Mouse (Mus musculus): ENCODE data around the gene Olig1. TPM values are rescaled to one million over a fixed set of nuclear protein-coding genes. Genes with fewer than 3 reads are reported as not detected.

The Olig1 gene
- total RNA-seq, 2 experiments from 2014 or later, result not detected

DNA sequence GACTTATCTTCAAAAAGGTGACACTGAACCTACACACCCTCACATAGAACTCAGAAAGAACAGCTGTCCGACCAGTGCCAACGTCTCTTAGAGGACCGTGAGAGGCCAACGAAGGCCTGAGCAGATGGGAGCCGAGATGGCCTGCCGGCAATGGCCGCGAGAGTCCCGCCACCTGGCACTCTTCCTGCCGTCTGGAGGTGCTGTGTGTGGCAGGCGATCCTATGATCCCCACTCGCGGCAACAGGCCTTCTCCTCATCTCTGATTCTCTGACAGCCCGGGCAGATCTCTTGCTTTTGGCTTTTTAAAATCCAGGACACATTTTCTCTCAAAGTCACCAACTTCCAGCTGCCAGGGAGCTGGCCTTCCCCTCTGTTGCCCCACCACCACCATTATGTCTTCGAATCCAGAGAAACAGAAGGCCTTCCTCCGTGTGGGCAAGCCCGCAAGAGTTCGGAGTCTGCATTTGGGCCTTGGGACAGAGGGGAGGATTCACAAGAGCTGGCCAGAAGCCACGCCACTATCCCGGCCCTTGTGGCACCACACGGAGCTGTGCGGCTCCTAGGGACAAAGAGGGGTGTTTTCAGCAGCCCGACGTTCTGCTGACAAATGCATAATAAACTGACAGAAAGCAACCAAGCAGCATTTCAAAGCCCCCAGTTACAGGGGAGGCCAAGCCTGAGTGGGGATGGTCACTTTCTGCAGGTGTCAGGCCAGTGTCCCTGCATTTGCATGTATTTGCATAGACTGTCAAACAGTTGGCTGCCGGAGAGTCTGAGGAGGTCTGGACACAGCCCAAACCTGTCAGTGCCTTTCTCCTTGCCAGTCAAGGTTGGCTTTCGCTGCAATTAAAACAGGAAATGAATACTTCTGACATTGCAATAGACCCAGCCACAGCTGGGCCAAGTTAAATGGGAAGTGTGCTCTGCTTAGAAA, 34.5 kb downstream of the Olig1 start:
- ATAC-seq (ENCODE audit: poor library complexity, severe bottlenecking), result peak; percentile 92

DNA sequence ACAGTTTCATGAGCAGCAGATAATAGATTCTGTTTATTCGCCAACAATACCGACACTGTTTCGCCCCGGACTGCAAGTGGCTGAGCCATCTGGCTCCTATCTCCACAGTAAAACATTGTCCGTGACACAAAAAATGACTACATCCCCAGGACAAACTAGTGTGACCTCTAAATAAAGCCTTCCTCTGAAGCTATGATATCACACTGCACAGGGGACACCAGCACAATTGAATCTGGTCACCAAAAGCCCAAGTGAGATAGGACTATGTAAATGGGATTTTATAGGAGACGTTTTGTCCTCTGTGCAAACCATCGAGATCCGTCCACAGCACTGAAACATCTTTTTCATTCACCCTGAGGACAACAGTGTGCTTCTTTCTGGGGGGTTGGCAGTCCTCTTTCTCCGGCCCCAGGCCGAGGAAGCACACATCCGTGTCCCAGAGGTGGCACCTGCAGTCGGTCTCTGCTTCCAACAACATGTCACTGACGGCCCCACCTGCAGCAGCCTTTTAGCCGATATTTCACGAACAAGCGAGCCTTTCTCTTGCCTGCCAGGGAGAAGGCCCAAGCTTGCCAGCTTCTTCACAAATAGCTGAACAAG, 36.0 kb downstream of the Olig1 start:
- ATAC-seq (ENCODE audit: poor library complexity, severe bottlenecking), result no peak

DNA sequence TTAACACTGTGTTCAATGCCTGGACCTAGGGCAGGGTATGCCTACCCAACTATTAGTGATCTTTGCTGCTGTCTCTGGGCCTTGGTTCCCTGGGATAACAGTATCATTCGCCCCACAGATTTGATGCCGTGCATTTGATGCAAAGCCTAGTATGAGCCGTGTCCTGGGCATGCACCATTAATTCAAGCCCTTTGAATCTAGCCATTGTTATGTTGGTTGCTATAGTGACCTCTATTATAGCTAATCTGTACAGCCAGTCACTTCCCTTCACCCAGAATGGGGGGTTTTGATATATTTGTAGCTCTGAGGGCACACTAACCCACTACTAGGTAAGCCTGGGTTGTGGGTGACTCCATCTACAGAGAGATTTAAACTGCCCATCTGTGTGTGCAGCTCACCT, 40.3 kb downstream of the Olig1 start:
- no peak for ATAC-seq (ENCODE audit: poor library complexity, severe bottlenecking)

DNA sequence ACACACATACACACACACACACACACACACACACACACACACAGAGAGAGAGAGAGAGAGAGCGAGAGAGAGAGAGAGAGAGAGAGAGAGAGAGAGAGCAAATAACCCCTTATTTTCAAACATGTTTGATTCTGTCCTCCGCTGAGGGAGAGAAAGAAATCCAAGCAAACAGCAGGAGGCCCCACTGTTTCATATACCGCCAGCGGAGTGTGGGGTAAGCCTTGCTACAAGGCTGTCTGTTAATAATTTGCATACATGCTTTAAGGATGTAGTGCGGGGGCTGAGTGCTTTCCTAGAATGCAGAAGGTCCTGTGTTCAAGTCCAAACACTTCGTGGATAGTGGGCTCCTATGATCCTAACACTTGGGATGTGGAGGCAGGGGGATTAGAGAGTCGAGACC, 43.3 kb downstream of the Olig1 start:
- no peak for ATAC-seq (ENCODE audit: poor library complexity, severe bottlenecking)

DNA sequence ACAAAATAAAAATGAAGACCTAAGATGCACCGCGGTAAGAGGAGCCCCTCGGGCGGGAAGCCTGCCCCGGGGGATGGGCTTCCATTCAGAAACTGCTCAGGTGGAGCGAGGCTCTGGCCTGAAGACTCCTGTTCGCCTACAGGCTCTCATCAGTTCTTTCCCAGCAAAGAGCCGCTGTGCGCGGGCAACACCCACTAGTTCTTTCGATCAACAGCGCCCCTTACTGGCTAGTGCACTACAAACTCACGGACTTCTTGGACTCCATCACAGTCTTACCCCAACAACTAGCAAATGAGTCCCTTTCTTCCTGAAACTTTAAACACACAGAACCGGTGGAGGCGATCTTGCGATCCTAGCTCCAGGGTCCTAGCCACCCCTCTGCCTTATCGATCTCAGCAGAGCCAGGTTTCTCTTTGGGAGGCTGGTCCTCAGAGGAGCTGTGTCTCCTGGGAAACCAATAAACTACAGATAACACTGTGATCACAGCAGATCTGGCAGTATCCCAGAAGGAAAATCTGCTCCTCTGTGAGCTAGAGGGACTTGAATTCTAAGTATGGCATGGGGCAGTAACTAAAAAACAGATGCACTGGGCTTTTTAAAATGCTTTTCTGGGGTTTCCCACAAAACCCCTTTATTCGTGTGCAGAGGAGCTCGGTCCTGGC, 44.7 kb downstream of the Olig1 start:
- peak; percentile 92 for ATAC-seq (ENCODE audit: poor library complexity, severe bottlenecking)

DNA sequence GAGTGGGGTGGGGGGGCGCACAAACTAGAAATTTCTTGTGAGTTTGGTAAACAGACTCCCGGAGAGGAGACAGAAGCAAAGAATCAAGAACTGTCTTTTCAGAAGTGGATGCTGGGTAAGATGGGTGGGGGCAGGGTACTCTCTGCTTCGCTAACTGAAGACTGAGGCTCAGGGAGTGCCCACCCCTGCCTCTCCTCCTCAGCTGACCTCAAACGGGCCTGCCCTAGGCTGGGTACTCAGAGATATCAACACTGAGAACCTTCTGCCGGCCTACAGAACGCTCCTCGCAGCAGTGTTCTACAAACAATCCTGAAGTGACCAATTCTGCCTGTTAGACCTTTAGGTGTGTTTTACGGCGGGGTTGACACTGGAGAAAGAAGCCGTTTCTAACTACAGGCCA, 50.6 kb downstream of the Olig1 start:
- ATAC-seq (ENCODE audit: poor library complexity, severe bottlenecking), result no peak

DNA sequence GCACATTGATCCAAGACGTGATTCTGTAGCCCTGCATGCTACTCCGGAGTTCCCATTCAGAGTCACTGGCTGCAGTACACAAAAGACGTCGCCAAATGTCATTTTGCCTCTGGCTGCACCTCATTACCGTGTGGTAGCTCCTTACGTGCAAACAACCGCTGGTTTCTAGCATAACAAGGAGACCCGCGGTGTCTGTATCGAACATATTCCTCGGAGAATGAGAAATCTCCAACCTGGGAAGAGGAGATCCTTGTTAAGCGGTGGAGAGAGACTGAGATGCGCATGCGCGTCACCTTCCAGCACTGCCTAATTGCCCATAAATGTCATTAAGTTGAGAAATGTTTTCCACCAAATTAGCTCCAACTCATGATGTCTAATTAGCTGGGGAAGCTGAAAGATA, 51.0 kb downstream of the Olig1 start:
- ATAC-seq (ENCODE audit: poor library complexity, severe bottlenecking), result no peak

Other genes starting within 250 kb of the Olig1 start
- gene Paxbp1, start 225.2 kb upstream of the Olig1 start, total RNA-seq (2015), result 71.3 and 81.9 TPM in 2 replicates
- gene Paxbp1, start 225.2 kb upstream of the Olig1 start, total RNA-seq (2017), result 68.3 and 79.2 TPM in 2 replicates
- 0.09 TPM in 1 of 2 replicates, not detected in the other for gene 4932438H23Rik, start 174.7 kb upstream of the Olig1 start, total RNA-seq (2015)
- gene 4932438H23Rik, start 174.7 kb upstream of the Olig1 start, total RNA-seq (2017), result 0.12 and 0.15 TPM in 2 replicates
- gene Olig2, start 44.3 kb upstream of the Olig1 start, total RNA-seq (2015), result 0.04 TPM in 1 of 2 replicates, not detected in the other
- not detected in 2 replicates for gene Olig2, start 44.3 kb upstream of the Olig1 start, total RNA-seq (2017)
- gene Ifnar2, start 103.0 kb downstream of the Olig1 start, total RNA-seq (2015), result 287 and 289 TPM in 2 replicates
- 257 and 285 TPM in 2 replicates for gene Ifnar2, start 103.0 kb downstream of the Olig1 start, total RNA-seq (2017)
- 0.29 TPM in 1 of 2 replicates, not detected in the other for gene Gm21970, start 121.9 kb downstream of the Olig1 start, total RNA-seq (2015)
- gene Gm21970, start 121.9 kb downstream of the Olig1 start, total RNA-seq (2017), result not detected in 2 replicates
- 66.6 and 68.3 TPM in 2 replicates for gene Il10rb, start 136.4 kb downstream of the Olig1 start, total RNA-seq (2015)
- 63.3 and 64.6 TPM in 2 replicates for gene Il10rb, start 136.4 kb downstream of the Olig1 start, total RNA-seq (2017)
- 66.2 and 67.3 TPM in 2 replicates for gene Ifnar1, start 215.5 kb downstream of the Olig1 start, total RNA-seq (2015)
- 73.9 and 78.5 TPM in 2 replicates for gene Ifnar1, start 215.5 kb downstream of the Olig1 start, total RNA-seq (2017)

Data from megakaryocyte, adult 5-6 weeks (primary cell).